Mouse (Mus musculus) bone marrow macrophage, adult 2 months (primary cell): ENCODE results near the gene Pole4.

ENCODE experiments used
- CTCF ChIP-seq: IDR thresholded peaks from 2 replicates; pipeline ENCODE4 v1.5.1; 2012; ENCODE audit warnings: low read depth, mild to moderate bottlenecking, low read length, moderate library complexity
- POLR2A ChIP-seq: IDR thresholded peaks from 2 replicates; pipeline ENCODE4 v1.6.1; 2012; ENCODE audit warnings: mild to moderate bottlenecking, low read depth, low read length, borderline replicate concordance

DNA sequence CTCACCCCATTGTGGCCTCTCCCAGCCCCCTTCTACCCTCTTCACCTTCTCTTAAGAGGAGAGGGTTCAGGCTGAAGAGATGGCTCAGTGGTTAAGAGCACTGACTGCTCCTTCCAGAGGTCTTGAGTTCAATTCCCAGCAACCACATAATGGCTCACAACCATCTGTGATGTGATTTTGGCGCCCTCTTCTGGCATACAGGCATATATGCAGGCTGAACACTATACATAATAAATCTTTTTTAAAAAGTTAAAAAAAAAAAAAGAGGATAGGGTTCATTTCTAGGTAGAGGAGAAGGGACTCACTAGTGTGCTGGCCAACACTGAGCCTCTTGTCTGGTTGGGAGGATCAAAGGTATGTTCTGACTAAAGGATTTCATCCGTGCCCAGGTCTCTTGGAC, 44.9 kb upstream of the Pole4 start:
- no peak for TF ChIP-seq CTCF
- TF ChIP-seq POLR2A, result no peak
